ENCODE assay signal across 7 mouse cellular contexts in the genomic region with DNA sequence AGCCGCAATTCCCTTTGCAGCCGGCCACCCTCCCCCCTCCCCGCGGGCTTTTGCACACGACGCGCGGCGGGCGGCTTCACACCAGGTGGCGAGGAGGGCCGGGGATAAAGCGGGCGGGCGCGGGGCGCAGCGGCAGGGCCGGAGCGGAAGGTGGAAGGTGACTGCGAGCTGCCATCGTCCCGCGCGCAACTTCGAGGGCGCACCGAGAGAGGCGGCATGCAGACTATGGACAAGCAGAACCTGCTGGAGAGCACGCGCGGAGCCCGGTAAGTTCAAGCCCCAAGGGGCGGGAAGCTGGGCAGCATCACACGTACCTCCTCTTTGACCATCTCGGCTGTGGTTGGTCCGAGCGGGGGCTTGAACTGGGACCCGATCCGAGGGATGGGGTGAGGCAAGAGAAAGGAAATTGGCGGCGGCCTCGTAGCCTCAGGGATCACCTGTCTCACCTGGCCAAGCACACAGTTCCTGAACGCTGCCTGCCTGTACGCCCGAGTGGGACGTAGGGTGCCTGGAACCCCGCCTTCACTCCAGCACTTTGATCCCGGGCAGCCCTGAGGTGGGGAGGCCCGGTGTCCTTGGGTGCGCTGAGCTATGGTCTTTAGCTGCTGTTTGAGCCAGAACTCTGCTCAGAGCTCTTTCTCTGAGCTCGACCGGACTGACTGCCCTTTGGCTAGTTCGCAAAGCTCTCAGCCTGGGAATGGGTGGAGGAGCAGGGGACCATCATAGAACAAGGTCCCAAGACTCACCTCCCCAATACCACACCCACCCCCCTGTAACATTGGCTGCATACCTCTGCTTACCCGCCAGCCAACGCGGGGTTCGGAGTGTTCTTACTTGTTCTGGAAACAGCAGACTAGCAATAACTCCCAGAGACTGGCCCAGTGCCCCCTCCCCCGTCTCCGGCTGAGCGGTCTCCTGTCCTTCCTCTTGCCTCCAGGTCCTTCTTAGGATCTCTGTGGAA. TPM values are rescaled to one million over a fixed set of nuclear protein-coding genes. Genes with fewer than 3 reads are reported as not detected.
DNase-seq lines count a peak whose midpoint lies in the region; ATAC-seq lines count a peak whose summit lies in the region.

A gene (plus strand): TSS at position 111 of the 961 bp plus-strand sequence.

- H3K27me3 ChIP-seq in hindbrain, embryonic 11.5 days (ENCODE audit: control insufficient read depth, insufficient read depth, low read length): peaks cover 31% of the 10 kb centered on the region
- peaks cover 76% of the 10 kb centered on the region for H3K27me3 ChIP-seq in limb, embryonic 12.5 days

- H3K9ac ChIP-seq in hindbrain, embryonic 11.5 days (ENCODE audit: low read depth, low read length): no peak within 1 kb of the TSS
- 0 out of 2 replicates have a peak within 1 kb of the TSS, but pooled peaks have one; percentile 46 for H3K9ac ChIP-seq in limb, embryonic 12.5 days (replicated peaks)

- no peaks in the 10 kb centered on the region for H3K36me3 ChIP-seq in hindbrain, embryonic 11.5 days (ENCODE audit: control insufficient read depth, insufficient read depth, low read length)
- no peaks in the 10 kb centered on the region for H3K36me3 ChIP-seq in limb, embryonic 12.5 days

- ATAC-seq in hindbrain, embryonic 11.5 days (ENCODE audit: low FRiP score): no peak
- no peak for ATAC-seq in limb, embryonic 12.5 days (ENCODE audit: insufficient number of reproducible peaks, insufficient read depth, low FRiP score, low TSS enrichment, low read depth)

- 2% methylated on average over 59 of the region's 61 CpGs for WGBS in hindbrain, embryonic 11.5 days
- WGBS in limb, embryonic 12.5 days: 2% methylated on average over 61 of the region's 61 CpGs

- H3K9me3 ChIP-seq in hindbrain, embryonic 11.5 days (ENCODE audit: control insufficient read depth, low read length): no peaks in the 10 kb centered on the region
- H3K9me3 ChIP-seq in limb, embryonic 12.5 days: 0 out of 2 replicates have a peak, but pooled peaks cover 5% of the 10 kb centered on the region

- H3K4me1 ChIP-seq in hindbrain, embryonic 11.5 days (replicated peaks; ENCODE audit: control insufficient read depth, insufficient read depth, low read length): no peaks in the 10 kb centered on the region; the same call in 1 of the 2 replicates
- H3K4me1 ChIP-seq in limb, embryonic 12.5 days (replicated peaks): peaks cover 12% of the 10 kb centered on the region

- DNase-seq in R1 (ENCODE audit: low read depth, low spot score): peak; percentile 75
- DNase-seq in adrenal gland, postnatal 14 days: peak; percentile 75
- peak; percentile 40 for DNase-seq in hindbrain, embryonic 11.5 days (ENCODE audit: low spot score)
- DNase-seq in retina, postnatal 1 day: peak; percentile 53
- no peak for DNase-seq in left cerebral cortex, adult 18-20 months (ENCODE audit: low spot score in 2 of 2)
- DNase-seq in spleen, postnatal 14 days (ENCODE audit: low spot score in 2 of 2): no peak

- H3K4me2 ChIP-seq in hindbrain, embryonic 11.5 days (replicated peaks; ENCODE audit: low read depth, low read length): peak within 1 kb of the TSS; percentile 21; the same call in 1 of the 2 replicates
- H3K4me2 ChIP-seq in limb, embryonic 12.5 days: peak within 1 kb of the TSS; percentile 58

- no peak within 1 kb of the TSS for H3K27ac ChIP-seq in hindbrain, embryonic 11.5 days (ENCODE audit: low read depth, low read length)
- no peak within 1 kb of the TSS for H3K27ac ChIP-seq in limb, embryonic 12.5 days

- peak within 1 kb of the TSS; percentile 17; the same call in 1 of the 2 replicates for H3K4me3 ChIP-seq in hindbrain, embryonic 11.5 days (ENCODE audit: low read depth, low read length)
- H3K4me3 ChIP-seq in limb, embryonic 12.5 days (replicated peaks): peak within 1 kb of the TSS; percentile 38

RNA-seq across cellular contexts. Expression of the gene that starts here (rescaled TPM):
- total RNA-seq in adrenal gland, postnatal 14 days (2021): 13.4 and 18.8 TPM in 2 replicates
- polyA plus RNA-seq in hindbrain, embryonic 11.5 days (2014; fragmentation: Nextera tagmentation; extraction: Ambion mirVana): not detected in 2 replicates
- polyA plus RNA-seq in limb, embryonic 12.5 days (2016; fragmentation: Nextera tagmentation; extraction: Ambion mirVana): 0.06 and 0.15 TPM in 2 replicates
- under 1 TPM in 1 of 2 experiments, not detected in 1; 0.40 TPM for total RNA-seq in left cerebral cortex, adult 18-20 months (2021)

Comparison
In these comparisons a context has a peak if more than half of its experiments do, and no peak if none do; other contexts are left out.
1. RNA of the gene that starts here (total RNA-seq): 13.4 to 18.8 TPM in adrenal gland, postnatal 14 days; 0.40 TPM in left cerebral cortex, adult 18-20 months; every median in the first group is over 10 times any median in the second.
2. Peak in DNase-seq, H3K4me3 ChIP-seq and H3K4me2 ChIP-seq in hindbrain, embryonic 11.5 days; RNA of the gene not detected or under 1 TPM.
3. DNase-seq: peak in R1 (single experiment), adrenal gland, postnatal 14 days (single experiment) and retina, postnatal 1 day (single experiment); none in left cerebral cortex, adult 18-20 months (0 of 2) and spleen, postnatal 14 days (0 of 2).